Comparison of ENCODE assay signal across 10 mouse cellular contexts in the genomic region with DNA sequence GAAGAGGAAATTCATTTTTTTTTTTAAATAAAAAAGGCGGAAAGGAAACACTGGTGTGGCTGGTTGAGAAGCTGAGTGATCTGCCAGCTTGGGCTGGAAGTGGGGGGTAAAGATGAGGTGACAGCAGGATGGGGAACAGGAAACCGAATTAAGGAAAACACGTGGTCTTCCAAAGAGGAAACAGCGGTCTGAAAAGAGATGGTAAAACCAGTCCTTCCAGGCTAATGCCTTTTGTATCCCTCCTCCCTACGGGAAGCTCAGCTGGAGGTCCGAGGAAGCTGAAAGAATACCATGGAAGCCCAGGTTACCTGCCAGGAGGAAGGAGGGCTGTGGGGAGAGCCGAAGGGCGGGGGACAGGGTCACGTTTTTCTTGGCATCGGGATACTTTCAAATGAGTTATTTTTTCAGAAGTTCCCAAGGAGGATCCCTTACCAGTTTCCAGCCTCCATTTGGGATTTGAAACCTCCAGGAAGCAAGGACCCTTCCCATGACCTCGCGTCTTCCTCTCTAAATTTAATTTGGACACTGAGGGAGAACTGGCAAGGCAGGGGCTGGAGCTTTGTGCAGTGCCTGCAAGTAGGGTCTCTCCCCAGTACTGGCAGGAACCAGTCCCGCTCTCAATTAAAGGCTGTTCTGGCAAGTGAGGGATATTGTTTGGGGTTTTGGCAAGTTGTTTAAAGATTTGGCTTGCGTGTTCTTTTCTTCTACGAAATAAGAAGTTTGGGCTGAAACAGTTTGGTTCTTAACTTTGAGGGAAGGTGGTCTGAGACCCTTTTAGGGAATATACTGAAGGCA.
DNase-seq lines count a peak whose midpoint lies in the region; ATAC-seq lines count a peak whose summit lies in the region.
"Had no signal": no experiment of that assay in that cellular context is flagged by ENCODE, and none has a peak within 500 bp of the region (broad histone marks: within the 10 kb centered on the region; RNA-seq: fewer than 3 reads in every experiment).

No protein-coding gene starts in this region.

- no peak overlapping the region for H3K27ac ChIP-seq in liver, embryonic 11.5 days (ENCODE audit: low read depth, low read length)
- no peak overlapping the region for H3K27ac ChIP-seq in forebrain, embryonic 14.5 days (ENCODE audit: low read depth, low read length)
- H3K27ac ChIP-seq: limb, embryonic 12.5 days; neural tube, embryonic 12.5 days had no signal

- WGBS in liver, embryonic 11.5 days = 39% methylated on average over 15 of the region's 15 CpGs
- 46% methylated on average over 15 of the region's 15 CpGs for WGBS in forebrain, embryonic 14.5 days

- no peaks in the 10 kb centered on the region for H3K36me3 ChIP-seq in liver, embryonic 11.5 days (ENCODE audit: control insufficient read depth, insufficient read depth, low read length)
- no peaks in the 10 kb centered on the region for H3K36me3 ChIP-seq in forebrain, embryonic 14.5 days (ENCODE audit: control insufficient read depth, insufficient read depth, low read length)
- H3K36me3 ChIP-seq: limb, embryonic 12.5 days; neural tube, embryonic 12.5 days had no signal

- H3K9ac ChIP-seq in liver, embryonic 11.5 days (ENCODE audit: low read depth, low read length) = no peak overlapping the region
- H3K9ac ChIP-seq in forebrain, embryonic 14.5 days (ENCODE audit: low read length) = no peak overlapping the region
- H3K9ac ChIP-seq: limb, embryonic 12.5 days; neural tube, embryonic 12.5 days had no signal

- ATAC-seq in liver, embryonic 11.5 days (replicated peaks; ENCODE audit: low FRiP score) = no peak
- ATAC-seq in forebrain, embryonic 14.5 days = no peak; the same call in 1 of the 2 replicates
- peak; percentile 75 for ATAC-seq in megakaryocyte, adult 5-6 weeks (ENCODE audit: poor library complexity, severe bottlenecking)
- no peak for ATAC-seq in megakaryocyte-erythroid progenitor cell, adult 5-6 weeks (replicated peaks; ENCODE audit: low FRiP score, low TSS enrichment, poor library complexity, severe bottlenecking)

- H3K4me3 ChIP-seq in liver, embryonic 11.5 days (ENCODE audit: low read depth, low read length) = no peak overlapping the region
- H3K4me3 ChIP-seq in forebrain, embryonic 14.5 days (ENCODE audit: low read depth, low read length) = no peak overlapping the region
- H3K4me3 ChIP-seq: limb, embryonic 12.5 days; neural tube, embryonic 12.5 days had no signal

- H3K4me2 ChIP-seq in liver, embryonic 11.5 days = 0 out of 2 replicates have a peak overlapping the region, but pooled peaks have one; percentile 6
- H3K4me2 ChIP-seq in forebrain, embryonic 14.5 days (ENCODE audit: low read length) = 0 out of 2 replicates have a peak overlapping the region, but pooled peaks have one; percentile 6
- H3K4me2 ChIP-seq: limb, embryonic 12.5 days; neural tube, embryonic 12.5 days had no signal

- peaks cover 7% of the 10 kb centered on the region; the same call in 1 of the 2 replicates for H3K4me1 ChIP-seq in liver, embryonic 11.5 days (replicated peaks; ENCODE audit: control insufficient read depth, insufficient read depth, low read length)
- H3K4me1 ChIP-seq in forebrain, embryonic 14.5 days (ENCODE audit: control insufficient read depth, insufficient read depth, low read length) = no peaks in the 10 kb centered on the region

- DNase-seq in liver, embryonic 11.5 days (ENCODE audit: low spot score) = no peak
- no peak for DNase-seq in liver
- peak; percentile 63 for DNase-seq in forebrain, embryonic 14.5 days (ENCODE audit: low spot score)
- DNase-seq in heart, postnatal 36 days = peak; percentile 41 to 51
- no peak for DNase-seq in frontal cortex, adult 2 months (ENCODE audit: extremely low spot score in 1 of 2, low spot score in 1 of 2)
- DNase-seq in retina, postnatal 1 day = no peak

- H3K27me3 ChIP-seq in liver, embryonic 11.5 days (replicated peaks; ENCODE audit: control insufficient read depth, insufficient read depth, low read length) = no peaks in the 10 kb centered on the region
- no peaks in the 10 kb centered on the region for H3K27me3 ChIP-seq in forebrain, embryonic 14.5 days (replicated peaks; ENCODE audit: control insufficient read depth, insufficient read depth, low read length)
- H3K27me3 ChIP-seq: limb, embryonic 12.5 days; neural tube, embryonic 12.5 days had no signal

- no peaks in the 10 kb centered on the region for H3K9me3 ChIP-seq in liver, embryonic 11.5 days (ENCODE audit: control insufficient read depth, low read length)
- H3K9me3 ChIP-seq in forebrain, embryonic 14.5 days (replicated peaks; ENCODE audit: control insufficient read depth, low read length) = no peaks in the 10 kb centered on the region
- H3K9me3 ChIP-seq: limb, embryonic 12.5 days; neural tube, embryonic 12.5 days had no signal

- intact Hi-C loops in heart, postnatal 36 days (cut with DNase I) = loop anchor here (2.0 to 5.0 kb wide), 6 partner anchors 16 to 297 kb away; partner anchors contain the start of gene Map3k1

Comparison
In these comparisons a context has a peak if more than half of its experiments do, and no peak if none do; other contexts are left out.
1. DNase-seq: peak in forebrain, embryonic 14.5 days (single experiment) and heart, postnatal 36 days (2 of 2); none in liver, embryonic 11.5 days (single experiment), liver (single experiment), frontal cortex, adult 2 months (0 of 2) and retina, postnatal 1 day (single experiment).